Mouse (Mus musculus) bone marrow macrophage, adult 2 months (primary cell): ENCODE data around the gene Depdc5.

ENCODE experiments used
- CTCF ChIP-seq: IDR thresholded peaks from 2 replicates; pipeline ENCODE4 v1.5.1; 2012; ENCODE audit warnings: low read depth, mild to moderate bottlenecking, low read length, moderate library complexity
- POLR2A ChIP-seq: IDR thresholded peaks from 2 replicates; pipeline ENCODE4 v1.6.1; 2012; ENCODE audit warnings: mild to moderate bottlenecking, low read depth, low read length, borderline replicate concordance

DNA sequence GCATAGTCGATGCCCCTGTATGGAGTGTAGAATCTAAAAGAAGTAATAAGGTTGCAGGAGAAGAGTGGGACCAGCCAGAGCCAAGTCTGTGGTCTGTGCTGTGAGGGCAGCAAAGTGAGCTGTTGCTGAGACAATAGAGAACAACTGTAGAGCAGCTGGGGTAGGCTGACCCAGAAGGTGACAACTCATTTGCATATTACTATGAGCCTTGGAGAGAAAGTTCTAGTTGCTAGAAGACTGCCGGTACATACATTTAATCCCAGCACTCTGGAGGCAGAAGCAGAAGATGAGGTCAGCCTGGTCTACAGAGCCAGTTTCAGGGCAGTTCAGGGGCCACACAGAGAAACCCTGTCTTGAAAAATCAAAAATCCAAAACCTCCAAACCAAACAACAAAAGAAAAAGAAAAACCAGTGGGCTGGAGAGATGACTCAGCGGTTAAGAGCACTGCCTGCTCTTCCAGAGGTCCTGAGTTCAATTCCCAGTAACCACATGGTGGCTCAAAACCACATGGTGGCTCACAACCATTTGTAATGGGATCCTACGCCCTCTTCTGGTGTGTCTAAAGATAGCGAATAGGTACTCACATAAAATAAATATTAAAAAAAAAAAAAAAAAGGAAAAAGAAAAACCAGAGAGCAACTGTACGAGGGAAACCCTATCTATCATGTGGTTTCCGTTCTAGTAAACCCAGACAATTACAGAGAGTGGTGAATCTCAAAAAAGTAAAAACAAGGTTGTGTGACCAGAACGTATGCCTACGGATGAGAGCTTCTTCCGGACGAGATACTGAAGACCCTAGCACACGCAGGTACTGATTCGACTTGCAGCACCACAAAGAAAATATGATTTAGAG lies 175.4 kb downstream of the Depdc5 start:
- TF ChIP-seq CTCF (no peak), POLR2A (no peak)
